In the genomic region with DNA sequence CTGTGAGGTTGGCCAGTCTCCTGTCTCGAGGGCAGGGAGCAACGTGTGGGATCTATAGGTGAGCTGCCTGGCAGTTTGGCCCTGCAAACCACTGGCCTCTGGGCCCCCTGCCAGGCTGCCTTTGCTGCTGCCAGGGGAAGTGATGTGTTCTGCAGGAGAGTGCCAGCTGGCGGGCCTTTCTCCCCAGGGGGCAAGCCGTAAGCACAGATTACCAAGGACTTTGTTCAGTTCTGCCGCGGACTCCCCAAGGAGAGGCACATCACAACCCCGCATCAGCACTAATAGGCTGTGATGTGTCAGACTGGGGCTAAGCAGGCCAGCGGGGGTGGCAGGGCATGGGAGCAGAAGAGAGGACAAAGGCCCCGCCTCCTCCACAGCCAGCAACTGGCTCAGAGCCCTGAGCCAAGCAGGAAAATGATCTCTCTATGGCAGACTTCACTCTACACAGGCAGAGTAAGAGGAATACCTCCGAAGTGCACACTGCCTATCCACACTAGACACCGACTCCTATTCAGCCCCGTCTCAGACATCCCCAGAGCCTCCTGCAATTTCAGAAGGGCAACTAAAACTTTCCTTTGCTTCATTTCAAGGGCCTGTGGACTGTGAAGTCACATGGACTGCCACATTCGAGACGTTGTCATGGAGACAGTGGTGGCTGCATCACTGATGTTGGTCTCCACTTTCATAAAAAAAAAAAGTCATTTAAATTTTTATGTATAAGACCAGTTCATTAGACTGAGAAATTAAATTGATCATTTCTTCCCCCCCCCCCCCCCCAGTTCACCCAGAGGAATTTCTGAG, we compare ENCODE assay signal across 8 mouse cellular contexts.
DNase-seq lines count a peak whose midpoint lies in the region; ATAC-seq lines count a peak whose summit lies in the region.

No protein-coding gene starts in this region.

- H3K4me2 ChIP-seq in hindbrain, embryonic 13.5 days, result peak overlapping the region; percentile 18; the same call in 1 of the 2 replicates

- H3K9me3 ChIP-seq in hindbrain, embryonic 13.5 days, result no peaks in the 10 kb centered on the region

- peak; percentile 86 for ATAC-seq in hindbrain, embryonic 13.5 days (ENCODE audit: low FRiP score)
- peak; percentile 29; the same call in 1 of the 2 replicates for ATAC-seq in megakaryocyte progenitor cell, adult 5-6 weeks (replicated peaks; ENCODE audit: poor library complexity)
- ATAC-seq in megakaryocyte, adult 5-6 weeks (ENCODE audit: poor library complexity, severe bottlenecking), result no peak

- H3K9ac ChIP-seq in hindbrain, embryonic 13.5 days, result peak overlapping the region; percentile 43; the same call in 1 of the 2 replicates

- H3K36me3 ChIP-seq in hindbrain, embryonic 13.5 days, result no peaks in the 10 kb centered on the region

- no peak overlapping the region for H3K4me3 ChIP-seq in hindbrain, embryonic 13.5 days

- peak; percentile 93 for DNase-seq in adrenal gland, adult 8-10 months
- peak; percentile 47 to 63 for DNase-seq in cerebellum, postnatal 36 days
- DNase-seq in gastrocnemius, adult 18-20 months (ENCODE audit: low spot score), result peak; percentile 82
- peak; percentile 57 to 73 for DNase-seq in layer of hippocampus, postnatal 36 days
- DNase-seq in right cerebral cortex, postnatal 25 days, result peak; percentile 44

- H3K27ac ChIP-seq in hindbrain, embryonic 13.5 days, result peak overlapping the region; percentile 85

- H3K4me1 ChIP-seq in hindbrain, embryonic 13.5 days (replicated peaks), result peaks cover 77% of the 10 kb centered on the region

- H3K27me3 ChIP-seq in hindbrain, embryonic 13.5 days, result peaks cover 12% of the 10 kb centered on the region; the same call in 1 of the 2 replicates

- 3% methylated on average over 14 of the region's 14 CpGs for WGBS in hindbrain, embryonic 13.5 days
